Mouse (Mus musculus): ENCODE data around the gene Nfkb1.

Nfkb1 gene

DNA sequence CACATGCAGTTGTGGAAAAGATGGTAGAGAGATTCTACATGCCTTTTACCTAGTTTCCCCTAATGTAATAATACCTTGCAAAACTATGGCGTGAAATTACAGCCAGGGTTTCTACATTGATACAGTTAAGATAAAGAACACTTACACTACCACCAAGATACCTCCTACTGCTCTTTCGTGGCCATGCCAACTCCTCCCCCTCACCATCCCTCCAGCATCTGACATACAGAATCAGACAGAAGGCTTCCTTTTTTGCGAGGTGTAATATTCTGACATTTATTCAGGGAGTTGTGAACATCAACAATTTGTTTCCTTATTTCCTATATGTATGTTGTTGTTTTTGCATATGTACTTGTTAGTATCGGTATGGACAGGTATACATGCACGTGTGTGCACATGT lies 11.3 kb upstream of the Nfkb1 start:
- no peak for DNase-seq (ENCODE audit: low read depth, low spot score)

DNA sequence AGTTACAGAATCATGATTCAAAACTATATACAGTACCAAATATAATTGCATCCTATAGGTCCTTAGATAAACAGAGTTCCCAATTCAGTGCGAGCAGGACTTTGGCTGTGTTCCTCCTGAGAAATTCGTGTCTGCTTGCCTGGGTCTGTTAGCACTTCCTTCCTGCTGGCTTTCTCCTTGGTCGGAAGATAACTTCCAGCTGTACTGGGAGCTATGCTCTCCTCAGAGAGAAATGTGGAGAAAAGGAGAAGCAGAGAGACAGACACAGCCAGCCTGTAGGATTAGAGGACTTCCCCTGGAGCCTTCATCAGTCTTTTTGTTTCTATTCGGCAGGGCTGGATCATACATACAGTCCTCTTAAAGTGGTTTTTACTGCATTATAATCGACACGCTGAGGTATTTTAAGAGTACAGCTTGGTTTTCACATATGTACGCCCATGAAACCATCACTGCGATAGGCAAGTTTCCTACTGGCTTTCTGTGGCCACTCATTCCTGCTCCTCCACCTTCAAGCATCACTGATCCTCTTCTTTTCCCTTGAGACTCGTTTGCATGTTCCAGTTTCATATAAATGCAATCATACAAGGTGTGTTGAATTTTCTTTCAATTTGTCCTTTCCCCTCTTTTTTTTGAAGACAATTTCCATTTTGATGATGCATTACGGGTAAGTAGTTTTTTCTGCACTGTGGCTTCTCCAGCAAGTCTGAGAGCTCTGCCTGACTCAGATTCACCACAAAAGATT lies 8.3 kb upstream of the Nfkb1 start:
- no peak for DNase-seq (ENCODE audit: low read depth, low spot score)

DNA sequence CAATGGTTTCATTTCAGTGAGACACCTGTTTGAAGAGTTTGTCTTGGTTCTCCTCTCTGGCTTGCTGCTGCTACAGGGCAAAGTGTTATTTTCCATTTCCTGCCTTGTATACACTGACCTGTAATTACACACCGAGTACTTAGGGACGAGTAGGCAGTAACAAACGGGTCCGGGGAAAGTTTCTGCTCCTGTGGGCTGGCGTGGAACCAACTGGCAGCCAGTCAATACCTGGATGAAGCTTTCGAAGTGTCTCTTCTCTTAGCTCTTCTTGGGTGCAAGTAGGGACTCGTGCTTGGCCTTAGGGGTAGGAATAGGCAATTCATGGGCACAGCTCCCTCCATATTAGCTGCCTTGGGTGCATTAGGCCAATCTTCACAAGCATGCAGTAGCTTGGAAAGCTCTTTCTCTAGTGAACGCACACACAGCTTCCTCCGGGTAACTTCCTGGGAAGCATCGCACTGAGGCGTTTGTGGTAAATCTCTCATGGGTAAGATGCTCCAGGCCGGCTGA lies 7.2 kb upstream of the Nfkb1 start:
- DNase-seq (ENCODE audit: low read depth, low spot score) = no peak

DNA sequence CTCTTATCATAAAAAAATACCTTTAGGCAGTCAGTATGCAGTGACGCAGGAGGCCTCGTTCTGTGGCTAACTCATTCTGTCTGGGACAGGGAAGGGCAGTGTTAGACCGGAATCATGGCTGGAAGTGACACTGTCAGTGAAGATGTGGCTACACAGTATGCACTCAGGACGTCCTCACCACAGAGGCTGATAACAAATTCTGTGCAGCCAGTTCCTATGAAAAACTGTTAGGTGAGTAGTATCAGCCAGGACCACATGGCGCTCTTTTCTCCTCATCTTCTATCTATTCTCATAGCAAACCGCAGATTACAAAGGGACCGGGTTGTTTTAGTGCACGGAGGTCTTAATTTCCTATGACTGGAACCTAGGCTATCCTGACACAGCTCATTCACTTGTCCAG lies 4.9 kb upstream of the Nfkb1 start:
- no peak for DNase-seq (ENCODE audit: low read depth, low spot score)

DNA sequence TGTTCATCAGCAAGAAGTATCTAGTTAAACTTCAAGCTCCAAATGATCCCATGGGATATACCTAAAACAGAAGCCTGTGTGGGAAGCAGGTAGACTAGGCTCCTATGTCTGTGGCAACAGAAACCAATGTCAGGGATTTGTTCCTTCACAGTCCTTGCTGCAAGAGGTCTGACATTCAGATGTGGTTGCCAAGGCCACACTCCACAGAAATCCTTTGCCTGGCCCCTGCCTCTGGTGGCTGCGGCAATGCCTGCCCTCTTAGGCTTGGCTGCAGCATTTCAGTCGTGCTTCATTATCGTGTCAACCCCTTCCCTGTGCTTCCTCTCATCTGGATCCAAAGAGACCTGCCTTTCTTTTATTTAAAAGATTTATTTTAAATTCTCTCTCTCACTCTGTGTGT lies 1.7 kb upstream of the Nfkb1 start:
- DNase-seq (ENCODE audit: low read depth, low spot score) = no peak

DNA sequence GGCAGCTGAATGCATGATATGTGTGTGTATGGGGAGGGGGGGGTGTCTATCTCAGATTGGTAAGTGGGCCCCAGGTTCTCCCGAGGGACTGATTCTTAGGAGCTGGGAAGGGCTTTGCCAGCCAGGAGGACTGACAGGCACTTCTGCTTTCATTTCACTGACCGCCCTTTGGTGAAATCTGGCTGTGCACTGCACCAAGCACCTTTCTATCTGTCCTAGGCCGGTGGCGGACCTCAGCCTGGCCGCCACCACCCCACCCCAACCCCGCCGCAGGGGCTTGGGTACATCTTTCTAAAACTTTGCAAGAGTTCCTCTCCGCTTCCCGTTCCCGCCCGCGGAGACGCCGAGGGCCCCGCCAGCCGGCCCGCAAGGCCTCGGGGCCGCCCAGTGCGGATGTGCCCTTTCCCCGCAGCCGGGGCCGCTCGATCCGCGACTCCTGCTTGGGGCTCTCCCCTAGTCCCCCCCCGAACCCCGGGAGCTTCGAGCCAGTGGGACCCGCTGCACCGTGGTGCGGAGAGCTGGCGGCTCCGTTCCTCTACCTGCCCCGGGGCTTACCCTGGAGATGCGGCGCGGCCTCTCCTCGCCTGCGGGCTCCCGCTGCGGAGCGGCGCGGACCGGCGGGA lies 668 bp downstream of the Nfkb1 start:
- DNase-seq (ENCODE audit: low read depth, low spot score) = no peak

DNA sequence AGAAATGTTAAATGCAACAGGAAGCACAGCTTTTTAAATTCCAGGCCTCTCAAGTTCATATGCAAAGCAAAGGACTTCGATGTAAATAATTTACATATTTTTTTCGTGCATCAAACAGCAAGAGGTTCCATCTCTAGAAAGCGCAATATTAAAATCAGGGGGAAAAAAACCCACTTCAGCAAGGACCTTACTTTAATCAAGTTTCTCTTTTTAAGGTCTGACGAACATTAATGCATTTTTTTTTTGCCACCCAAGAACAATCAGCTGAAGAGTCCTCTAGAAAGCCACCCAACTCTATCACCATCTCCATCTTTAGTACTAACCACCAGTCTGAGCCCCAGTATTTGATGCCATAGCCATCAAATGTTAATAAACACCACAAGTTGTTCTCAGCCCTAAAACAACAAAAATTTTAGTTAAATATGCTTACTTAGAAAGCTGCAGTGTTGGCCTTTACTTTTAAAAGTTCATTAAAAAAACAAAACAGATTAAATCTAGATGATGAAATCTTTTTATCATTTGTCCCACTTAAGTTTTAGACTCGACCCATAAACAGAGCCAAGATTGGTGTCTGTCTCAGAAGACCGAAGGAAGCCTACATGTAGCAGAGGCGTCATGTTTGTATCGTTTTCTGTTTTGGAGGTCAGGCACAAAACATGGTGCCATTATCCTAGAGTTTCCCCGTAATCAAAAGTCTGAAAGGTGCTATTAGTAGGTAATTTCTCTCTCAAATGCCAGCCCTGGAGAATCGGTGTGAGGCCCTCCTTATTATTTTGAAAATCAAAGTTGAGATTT lies 1.4 kb downstream of the Nfkb1 start:
- DNase-seq (ENCODE audit: low read depth, low spot score) = no peak

DNA sequence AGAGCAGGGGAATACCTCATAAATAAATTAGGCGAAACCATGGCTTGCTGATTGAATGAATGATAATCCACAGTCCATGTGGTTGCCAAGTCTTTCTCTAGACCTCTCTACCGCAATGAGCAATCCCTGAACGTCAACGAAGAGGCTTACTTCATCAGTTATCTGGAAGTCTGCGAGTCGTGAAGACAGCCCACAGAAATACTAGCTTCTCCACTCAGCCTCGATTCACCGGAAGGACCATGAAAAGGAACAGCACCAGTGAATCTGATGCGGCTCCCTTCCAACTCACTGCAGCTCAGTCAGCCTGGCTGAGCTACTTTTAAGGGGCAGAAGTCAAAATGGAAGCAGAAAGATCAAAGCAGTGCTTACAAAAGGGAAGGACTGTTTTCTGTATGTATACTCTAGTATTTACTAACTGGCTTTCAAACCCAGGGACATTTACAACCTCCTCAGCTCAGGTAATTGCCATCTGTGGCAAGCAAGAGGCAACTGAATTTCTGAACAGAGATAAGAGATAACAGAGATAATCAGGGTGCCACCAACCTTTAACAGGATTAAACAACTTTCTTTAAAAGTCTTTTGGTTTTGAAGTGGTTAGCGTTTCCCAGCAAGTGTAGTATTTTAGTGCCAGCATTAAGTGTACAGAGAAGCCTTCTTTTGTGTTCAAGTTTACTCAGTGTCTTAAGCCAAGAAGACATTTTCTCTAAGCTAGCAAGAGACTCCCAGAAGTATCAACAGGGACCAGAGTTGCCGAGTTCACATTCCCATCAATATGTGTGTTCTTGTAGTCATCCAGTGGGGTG lies 2.2 kb downstream of the Nfkb1 start:
- no peak for DNase-seq (ENCODE audit: low read depth, low spot score)

DNA sequence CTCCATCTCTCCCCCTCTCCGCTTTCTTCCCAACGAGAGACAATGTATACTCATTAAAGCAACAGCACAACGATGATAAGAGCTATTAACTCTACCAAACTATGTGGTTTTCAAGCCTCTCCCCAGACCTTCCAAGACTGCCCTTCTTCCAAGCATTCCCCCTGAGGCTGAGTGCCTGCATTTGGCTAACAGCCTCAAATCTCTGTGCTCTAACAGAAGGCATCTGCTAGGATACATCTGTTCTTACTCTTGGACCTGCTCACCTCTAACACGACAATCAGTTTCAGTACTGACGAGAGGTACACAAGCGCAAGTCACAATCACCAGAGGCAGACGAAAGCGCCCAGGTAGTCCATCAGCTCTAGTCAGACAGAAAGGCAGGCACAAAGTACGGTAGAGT lies 3.4 kb downstream of the Nfkb1 start:
- no peak for DNase-seq (ENCODE audit: low read depth, low spot score)

DNA sequence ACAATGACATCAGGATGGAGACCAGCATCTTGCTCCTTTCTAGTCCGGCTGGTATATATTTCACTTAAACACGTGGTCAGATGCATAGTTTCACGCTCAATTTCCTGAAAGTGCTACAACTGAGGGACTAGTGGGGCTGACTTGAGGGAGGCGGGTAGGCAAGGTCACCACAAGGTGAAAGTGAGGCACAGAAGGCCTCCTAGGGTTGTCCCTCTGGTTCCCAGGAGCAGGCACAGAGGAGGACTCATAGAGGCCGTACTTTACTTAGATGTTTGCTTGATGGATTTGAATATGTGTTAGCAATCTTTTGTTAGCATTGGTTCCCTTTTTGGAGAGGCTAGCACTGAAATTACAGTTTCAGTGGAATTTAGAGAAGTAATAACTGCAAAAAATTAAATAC lies 4.9 kb downstream of the Nfkb1 start:
- DNase-seq (ENCODE audit: low read depth, low spot score) = no peak

DNA sequence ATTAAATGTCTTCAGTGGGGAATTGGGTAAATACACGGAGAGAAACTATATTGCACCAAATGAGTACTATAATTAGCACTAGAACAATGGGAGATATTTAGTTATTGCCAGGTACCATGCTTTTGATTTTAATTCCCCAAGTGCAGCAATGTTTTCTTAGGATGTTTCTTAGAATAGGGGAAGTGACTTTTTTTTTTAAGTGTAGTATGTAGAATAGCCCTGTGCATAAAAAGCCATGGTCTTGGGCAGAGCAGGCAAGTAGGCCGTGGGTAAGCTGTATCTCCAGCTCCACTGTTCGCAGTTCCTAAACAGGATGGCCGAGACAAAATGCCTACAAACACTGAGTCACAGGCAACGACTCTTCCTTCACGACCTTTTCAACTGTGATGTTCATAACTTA lies 8.1 kb downstream of the Nfkb1 start:
- no peak for DNase-seq (ENCODE audit: low read depth, low spot score)

DNA sequence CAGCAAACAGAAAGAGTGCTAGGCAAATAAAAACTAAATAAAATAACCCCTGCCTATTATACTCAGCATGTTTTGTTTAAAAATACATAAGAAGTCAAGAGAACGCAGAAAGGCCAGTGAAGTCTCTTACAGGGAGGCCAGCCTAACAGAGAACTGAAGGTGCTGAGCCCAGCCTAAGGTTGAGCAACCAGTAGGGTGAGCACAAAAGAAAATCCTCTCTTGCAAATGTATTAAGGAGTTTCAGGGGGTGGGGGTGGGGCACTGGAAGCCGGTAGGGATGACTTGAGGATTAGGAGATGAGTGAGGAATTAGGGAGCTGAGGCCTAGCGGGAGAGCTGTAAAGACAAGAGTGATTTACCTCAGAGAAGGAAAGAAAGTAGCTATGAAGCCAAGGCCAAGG lies 9.1 kb downstream of the Nfkb1 start:
- no peak for DNase-seq (ENCODE audit: low read depth, low spot score)

DNA sequence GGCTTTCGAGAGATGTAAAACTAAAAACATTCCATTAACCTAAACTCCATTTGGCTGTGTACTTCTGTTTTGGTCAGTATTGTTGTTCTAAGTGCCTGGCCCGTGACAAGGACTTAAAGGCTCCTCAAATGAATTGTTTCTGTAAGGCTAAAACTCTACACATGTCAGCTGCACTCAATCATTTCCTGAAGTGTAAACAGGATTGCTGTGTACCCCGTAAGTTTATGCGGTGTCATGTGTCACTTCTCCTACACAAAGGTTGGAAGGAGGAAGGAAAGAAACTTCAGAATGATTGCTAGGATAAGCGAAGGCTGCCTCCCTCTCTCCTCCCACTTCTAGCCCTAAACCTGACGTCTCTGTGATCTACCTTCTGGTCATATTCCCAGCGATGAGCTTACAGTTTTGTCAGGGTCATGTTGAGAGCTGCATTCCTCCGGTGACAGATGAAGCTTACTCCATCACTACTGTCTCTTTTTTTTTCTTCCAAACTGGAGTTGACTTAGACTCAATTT lies 10.0 kb downstream of the Nfkb1 start:
- DNase-seq (ENCODE audit: low read depth, low spot score) = no peak

DNA sequence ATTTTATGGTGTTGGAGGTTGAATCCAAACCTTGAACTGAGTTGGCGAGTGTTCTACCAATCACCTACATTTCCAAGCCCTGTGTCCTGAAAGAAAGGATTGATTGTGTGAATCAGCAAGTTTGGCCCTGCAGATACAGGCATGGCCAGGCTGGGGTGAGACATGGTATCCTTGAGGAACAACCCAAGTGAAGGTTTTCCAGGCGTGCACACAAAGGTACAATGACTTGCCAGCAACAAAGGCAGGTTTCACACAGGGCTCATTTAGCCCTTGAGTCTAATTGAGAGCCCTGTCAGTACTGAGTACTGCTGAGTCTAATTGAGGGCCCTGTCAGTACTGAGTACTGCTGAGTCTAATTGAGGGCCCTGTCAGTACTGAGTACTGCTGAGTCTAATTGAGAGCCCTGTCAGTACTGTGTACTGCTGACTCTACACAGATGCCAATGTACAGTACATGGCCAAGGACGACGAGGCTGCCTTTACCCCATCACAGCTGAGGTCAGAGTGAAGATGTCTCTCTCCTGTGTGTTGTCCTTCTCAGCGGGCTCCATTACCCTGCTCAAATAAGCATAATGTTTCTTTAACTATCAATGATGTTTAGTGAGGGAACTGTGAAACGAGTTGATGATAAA lies 11.0 kb downstream of the Nfkb1 start:
- no peak for DNase-seq (ENCODE audit: low read depth, low spot score)

DNA sequence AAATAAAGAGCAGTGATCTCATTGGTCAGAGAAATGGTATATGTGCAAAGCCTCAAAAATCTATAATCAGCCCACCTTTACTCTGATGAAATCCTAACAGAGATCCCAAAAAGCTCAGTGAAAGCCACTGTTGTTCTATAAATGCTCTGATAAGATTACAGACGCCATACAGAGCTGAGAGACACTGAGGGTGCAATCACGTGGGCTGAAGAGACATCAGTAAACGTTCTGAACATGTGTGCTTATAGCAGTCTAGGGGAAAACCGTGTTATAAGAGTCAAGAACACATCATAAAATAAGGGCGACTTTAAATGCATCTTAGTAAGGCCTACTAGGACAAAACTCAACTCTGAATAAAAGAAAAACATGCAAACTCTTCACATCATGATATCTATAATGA lies 14.3 kb downstream of the Nfkb1 start:
- DNase-seq (ENCODE audit: low read depth, low spot score) = no peak

DNA sequence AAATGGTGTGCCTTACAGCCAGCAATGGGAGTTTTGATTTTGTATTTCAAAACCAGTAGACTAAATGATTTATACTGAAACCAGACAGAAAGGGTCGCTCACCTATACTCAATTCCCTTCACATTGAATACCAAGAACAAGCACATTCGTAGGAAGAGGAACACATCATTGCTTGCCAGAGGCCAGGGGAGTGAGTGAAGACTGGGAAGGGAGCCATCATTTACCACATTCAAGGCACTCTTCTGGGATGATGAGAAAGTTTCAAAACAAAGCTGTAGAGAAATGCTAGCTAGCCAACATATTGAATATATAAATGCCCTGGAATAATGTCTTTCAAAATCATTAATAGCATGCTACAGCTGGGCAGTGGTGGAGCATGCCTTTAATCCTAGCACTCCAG lies 15.0 kb downstream of the Nfkb1 start:
- DNase-seq (ENCODE audit: low read depth, low spot score) = no peak

DNA sequence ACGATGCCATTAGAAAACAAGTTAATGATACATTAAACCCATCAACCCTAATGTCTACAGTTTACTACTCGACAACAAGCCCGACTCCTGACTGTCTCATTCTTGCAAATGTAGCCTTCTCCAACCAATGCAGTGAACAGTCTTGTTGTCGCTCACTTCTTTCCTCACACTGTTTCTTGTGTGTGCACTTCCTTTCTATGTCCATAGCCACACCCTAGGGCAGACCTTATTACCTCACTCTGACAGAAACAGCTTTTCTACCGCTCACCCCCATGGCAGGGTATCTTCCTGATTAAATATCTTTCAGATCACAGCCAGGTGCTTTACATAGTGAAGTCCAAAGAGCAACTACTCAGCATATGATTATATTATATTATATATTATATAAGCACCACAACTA lies 15.9 kb downstream of the Nfkb1 start:
- no peak for DNase-seq (ENCODE audit: low read depth, low spot score)

DNA sequence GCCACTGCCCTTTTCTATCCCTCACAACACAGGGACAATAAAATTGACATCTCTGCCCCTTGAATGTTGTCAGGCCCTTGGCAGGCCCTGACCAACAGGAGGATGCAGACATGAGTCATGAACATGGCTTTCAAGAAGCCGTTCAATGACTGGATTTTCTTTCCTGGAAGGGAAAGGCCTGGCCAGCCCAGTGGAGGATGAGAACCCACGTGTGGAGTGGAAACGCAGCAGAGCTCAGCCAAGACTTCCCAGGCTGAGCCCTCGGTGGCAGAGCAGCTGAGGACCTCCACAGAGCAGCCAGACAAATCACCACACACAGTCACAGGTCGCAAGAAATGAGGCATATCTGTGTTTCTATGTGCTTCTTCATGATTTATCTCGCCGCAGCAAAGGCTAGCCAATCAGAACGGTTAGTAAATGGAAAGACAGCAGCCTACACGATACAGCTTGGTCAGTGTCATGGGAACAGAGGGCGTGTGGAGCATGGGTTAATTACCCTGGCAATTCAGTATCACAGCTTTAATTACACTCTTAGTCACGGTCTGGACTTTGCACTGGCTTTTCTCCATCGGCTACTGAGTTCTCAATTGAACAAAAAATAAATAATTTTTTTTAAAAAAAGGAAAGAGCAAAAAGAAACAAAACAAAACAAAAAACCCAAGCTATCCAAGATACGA lies 16.5 kb downstream of the Nfkb1 start:
- DNase-seq (ENCODE audit: low read depth, low spot score) = no peak

DNA sequence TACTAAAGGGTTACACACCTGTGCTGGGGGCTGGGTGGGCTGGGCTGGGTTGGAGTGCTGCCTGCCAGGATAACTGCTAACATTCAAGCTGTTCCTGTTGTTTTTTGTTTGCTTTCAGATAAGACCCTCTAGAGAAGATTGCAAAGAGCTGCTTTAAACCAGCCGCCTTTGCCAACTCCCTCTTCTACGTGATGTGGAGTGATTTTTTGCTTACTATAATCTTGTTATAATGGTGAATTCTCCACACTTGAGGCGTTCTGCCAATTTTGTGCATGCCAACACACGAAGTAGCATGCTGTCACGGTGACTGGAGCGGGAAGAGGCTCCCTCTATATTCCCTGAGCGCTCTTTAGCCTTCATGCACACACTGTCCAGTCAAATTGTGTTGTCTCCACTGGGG lies 17.7 kb downstream of the Nfkb1 start:
- no peak for DNase-seq (ENCODE audit: low read depth, low spot score)

DNA sequence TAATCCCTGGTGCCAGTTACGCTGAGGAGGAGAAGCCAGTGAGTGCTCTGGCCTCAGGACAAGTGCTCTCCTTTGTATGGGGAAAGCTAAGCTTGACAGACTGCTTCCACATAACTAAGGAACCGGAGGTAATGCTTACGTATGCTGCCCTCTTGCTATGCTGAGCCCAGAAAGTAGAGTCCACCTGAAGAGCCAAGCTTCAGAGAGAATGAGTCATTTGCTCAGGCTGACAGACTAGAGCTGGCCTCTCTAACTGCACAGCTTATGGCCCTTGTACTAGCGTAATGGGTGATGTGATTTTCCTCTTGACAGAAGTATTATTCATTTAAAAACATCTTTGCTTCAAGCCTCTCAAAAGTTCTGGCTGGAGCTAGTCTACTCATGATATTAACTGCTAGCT lies 18.3 kb downstream of the Nfkb1 start:
- no peak for DNase-seq (ENCODE audit: low read depth, low spot score)

DNA sequence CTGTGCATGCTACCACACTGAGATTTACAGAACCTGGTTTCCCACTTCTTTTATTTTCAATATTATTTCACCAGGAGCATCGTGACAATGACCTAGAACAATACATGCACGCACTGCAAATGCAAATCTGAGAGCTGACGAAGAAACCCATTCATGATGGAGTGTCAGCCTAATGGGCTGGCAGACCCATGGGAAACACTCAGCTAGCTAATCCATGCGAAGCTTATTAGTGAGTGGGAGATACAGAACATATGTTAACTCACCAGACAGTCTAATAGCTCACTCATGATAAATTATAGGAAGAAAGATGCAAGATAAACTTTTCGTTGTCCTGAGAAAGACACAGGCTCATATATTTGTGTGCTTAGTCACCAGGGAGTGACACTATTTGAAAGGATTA lies 19.2 kb downstream of the Nfkb1 start:
- no peak for DNase-seq (ENCODE audit: low read depth, low spot score)

All from retina, adult 2 months (tissue).